Mouse (Mus musculus): ENCODE measurements at regions not wholly inside any gene's neighbourhood (a gene's known extent, or its start where the extent isn't known, plus 50 kb on each side); places are given as distances from the start of the nearest gene placed in this dataset.

DNA sequence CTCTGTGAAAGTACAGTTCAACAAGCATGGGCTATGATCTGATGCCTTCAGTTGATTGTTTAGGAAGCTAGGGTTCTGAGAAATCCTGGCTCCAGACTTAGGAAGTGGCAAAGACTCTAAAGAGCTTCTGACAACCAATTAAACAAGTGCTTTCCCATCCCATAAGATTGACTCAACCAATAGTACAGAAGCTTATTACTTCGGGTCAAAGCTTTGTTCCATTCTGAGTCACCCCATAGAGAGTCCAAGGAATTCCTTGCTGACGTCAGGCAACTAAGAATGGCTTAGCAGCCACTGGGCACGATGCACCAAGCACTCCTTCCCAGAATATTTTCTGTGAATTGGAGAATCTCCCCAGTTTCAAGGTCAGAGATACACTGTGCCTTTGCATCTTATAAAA, 59.0 kb upstream of the Ntm start:
- no peak for DNase-seq

DNA sequence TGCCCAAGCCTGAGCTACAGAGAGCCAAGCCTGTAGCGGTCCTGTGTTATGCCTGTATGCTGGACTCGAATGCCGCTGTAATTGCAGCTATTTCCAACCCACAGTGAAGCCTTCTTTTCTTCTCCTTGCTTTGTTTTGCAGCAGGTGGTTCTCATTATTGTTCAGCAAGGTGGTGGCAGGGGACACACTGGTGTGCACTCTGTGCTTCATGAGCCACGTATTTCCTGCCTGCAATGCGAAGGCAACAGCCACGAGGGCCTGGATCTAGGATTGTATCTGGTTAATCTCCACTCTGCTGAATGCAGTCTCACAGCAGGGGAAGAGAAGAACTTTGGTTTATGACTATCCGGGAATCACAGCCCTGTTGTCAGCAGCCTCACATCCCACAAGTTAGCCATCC, 62.3 kb upstream of the Ntm start:
- peak; percentile 55 for DNase-seq

DNA sequence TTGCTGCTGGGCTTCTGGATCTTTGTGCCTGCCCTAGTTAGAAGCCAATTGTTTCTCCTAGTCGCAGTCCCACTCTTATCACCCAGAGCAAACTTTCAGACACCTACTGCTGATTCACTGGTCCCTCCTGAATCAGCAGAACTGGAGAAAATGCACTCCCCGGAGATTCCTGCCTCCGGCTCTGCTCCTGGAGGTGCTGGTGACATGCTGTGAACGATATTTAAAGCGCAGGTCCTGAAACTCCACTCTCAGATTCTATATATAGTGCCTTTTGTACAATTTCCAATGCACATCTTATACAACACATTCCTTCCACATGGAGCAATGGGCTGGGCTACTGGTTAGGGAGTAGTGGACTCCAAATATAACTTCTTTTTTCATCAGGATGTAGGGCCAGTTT, 64.0 kb upstream of the Ntm start:
- no peak for DNase-seq

DNA sequence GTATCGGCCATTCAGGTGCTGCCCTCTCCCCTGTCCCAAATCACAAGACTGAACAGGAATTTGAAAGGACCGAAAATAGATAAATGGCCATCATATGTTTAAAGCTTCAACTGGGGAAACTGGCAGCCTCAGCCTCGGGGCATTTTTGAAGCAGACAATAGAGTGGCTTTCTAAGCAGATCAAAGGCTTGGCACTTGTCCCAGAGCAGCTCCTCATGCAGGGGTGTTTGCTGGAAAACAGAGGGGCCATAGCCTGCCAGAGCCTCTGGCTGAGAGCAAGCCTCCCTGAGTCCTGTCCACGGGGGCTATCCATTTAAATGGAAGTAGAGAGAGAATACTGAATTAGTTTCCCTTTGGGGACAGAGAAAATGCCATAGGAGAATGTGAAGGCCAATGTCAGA, 77.5 kb upstream of the Ntm start:
- peak; percentile 40 for DNase-seq

DNA sequence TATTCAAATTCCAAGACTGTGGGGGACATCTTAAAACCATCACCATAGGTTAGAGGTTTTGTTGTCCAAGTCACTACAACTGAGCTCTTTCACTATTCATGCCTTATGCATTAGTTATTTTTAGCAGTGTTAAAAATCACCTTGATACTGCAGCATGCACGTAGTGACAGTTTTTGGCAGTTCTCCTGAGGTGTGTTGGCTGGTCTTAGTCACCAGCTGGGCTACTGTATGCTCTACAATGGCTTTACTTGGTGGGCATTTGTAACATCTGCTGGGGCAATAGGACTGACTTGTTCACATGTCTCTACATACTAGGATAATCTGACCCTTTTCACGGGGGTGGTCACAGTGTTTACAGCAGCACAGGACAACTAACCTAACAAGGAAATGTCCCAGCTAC, 101.6 kb upstream of the Ntm start:
- no peak for DNase-seq

DNA sequence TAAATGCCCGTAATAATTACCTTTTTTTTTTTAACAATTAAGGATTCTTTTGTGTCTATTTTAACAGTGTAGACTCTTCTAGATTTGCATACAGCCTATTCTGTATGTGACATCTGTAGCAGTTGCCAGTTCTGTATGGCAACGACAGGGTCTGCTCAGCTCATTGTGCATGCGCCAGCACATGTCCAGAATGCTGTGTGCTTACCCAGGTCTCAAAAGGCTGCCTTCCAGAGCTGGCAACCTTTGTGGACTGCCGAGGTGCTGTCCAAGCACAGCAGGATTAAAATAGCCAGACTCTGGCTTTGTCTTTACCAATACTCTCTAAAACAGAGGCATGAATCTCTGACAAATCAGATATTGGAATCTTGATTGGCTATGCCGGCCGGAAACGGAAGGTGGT, 105.0 kb upstream of the Ntm start:
- DNase-seq: no peak

DNA sequence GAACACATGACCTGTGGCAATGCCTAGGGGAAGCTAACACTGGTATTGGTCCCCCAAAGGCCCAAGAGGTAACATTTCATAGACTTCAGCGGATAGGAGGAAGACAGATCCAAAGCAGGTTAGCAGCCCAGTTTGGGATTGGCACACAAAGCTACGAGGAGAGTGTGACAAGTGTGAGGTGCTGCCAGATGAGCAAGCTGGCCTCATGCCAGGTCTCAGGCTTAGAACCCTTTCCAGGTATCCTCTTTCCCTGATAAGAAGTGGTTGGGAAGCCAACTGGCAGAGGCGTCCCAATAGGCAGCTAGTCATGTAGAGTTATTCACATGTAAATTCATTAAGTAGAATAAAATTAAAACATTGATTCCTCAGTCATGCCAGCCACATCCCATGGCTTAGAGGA, 112.3 kb upstream of the Ntm start:
- DNase-seq: no peak

DNA sequence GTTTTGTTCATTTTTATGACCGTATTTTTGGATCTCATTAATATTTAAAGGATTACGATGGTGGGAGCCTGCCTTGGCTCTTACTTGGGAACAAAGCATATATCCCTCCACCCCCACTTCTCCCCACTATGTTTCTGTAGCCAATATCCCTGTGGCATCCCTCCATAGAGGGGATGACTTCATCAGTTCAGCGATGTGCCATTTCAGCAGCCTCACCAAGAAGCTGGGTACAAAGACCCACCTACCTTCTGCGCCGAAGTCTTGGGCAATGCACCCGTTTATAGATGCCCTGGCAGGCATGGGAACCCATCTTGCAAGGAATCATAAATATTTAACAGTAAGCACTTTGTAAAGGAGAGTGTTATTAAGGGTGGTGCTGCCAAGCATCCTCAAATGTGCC, 113.1 kb upstream of the Ntm start:
- no peak for DNase-seq

DNA sequence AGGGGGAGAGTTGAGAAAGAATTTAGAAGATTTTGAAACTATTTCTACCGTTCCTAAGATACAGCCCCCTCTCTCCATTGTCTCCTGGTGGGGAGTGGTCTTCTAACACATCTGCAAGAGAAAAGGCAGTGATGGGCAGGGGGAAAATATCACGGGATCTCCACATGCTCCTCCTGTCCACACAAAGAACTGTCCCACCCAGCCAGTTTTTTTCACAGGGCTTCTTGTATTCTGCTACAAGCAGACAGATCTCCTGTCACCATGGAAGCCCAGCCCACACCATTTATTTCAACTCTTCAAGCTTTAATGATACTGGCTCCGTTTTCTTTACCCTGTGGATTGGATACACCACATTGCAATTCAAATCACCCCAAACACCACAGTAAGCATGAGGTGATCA, 113.5 kb upstream of the Ntm start:
- DNase-seq: no peak

DNA sequence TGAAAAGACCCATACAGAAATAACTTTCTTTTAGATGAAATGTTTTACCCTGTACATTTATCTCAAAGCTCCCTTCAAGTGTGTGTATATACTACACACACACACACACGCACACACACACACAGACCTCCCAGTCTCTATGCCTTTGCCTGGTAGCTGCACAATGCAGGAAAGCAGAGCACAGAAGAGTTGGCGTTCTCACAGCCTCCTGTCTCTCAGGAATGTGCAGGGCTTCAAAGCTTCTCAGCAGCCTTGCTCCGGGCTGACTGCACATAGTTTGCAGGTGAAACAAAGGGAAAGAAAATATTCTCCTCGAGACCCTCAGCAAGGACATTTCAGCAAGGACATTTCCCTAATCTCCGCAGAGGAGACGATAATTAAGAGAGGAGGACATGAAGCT, 139.0 kb upstream of the Ntm start:
- DNase-seq: no peak

DNA sequence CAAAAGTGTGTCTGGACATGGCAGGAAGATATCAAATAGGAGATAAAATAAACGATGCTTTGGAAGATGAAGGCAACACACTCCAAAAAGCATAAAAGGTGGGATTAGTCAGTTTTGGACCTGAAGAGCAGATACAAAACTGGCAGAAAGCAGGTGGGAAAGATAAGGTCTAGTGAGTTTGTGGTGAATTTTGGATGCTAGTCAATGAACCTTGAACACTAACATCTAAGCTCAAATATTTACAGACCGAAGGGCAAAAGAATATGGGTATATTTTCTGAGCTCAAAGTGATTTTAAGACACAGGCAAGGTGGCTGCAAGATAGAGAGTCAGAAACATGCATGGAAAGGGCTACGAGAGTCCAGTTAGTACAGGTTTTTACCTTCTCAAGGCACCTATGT, 159.4 kb upstream of the Ntm start:
- DNase-seq: no peak

DNA sequence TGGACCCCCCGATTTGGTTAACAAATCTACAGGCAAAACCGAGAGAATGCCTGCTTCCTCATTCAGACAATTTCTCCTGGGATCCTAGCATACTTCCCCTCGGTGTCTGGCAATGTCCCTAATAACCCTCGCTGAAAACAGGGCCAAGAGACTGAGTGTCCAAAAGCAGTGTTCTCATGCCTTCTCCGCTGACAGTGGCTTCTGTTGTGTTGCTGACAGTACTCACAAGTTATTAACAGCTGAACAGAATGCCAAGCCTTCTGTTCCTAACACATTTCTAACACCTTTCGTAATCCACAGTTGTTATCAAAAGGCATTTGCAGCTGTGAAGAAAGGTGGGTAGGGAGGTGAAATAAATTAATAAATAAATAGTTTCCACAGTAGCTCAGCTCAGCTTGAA, 166.2 kb upstream of the Ntm start:
- no peak for DNase-seq

DNA sequence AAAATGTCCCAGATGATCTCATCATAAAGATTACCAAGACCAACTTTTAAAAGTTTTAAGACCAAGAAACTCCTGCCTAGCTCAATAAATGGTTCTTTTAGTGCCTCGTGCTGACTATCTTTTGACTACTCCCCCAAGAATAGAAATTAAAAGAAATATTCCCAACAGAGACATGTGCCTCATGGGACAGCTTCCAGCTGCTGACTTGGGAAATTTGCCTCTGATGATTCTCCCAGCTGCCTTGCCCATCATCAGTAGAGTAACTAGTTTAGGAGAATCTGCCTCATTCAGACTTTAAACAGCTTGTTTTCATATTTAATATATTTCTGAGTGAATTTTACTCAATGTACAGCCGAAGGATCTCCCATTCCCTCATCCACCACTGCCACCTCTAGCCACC, 168.7 kb upstream of the Ntm start:
- DNase-seq: no peak

DNA sequence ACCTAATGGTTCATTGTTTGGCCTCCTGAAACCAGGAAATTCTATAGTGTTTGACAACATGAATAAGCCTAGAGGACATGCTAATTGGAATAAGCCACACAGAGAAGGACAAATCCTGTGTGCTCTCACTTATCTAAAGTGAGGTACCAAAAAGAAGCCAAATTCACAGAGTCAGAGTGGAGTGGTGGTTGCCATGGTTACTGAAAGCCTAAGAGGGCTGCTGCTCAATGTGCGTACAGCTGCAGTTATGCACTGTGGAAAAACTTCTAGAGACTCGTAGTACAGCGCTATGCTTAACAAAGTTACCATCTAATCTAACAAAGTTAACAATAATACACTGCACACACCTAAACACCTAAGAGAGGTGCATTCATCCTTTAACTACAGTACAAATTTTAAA, 171.4 kb upstream of the Ntm start:
- DNase-seq: peak; percentile 42

DNA sequence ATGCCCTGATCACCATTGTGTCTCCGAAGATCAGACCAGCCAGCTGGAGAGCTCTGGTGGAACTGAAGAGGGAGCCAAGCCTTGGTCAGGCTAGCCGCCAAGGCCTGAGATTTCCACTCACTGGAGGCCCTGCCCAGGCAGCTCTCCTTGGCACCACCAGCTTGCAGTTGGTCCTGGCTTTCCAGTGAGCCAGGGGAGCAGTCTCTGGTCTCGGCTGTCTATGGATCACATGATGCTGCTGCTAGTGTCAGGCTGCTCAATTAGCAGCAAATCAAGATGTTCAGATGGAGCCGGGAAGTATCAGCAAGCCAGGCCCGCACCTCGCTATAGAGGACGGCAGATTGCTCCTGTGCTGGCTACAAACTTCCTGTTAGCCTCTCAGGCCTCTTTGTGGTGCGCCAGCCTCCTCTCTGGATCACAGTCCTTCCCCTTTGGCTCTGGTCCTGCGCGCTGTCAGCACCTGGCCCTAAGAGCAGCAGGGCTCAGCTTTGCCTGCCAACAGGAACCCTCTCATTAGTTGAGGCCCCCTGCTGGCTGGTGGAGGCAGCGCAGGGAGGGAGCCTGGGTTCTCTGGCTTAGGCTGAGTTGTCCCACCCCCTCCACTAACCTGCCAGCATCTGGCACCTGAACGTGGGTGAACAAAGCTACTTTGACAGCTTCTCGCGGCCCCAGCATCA, 174.8 kb upstream of the Ntm start:
- peak; percentile 84 for DNase-seq

DNA sequence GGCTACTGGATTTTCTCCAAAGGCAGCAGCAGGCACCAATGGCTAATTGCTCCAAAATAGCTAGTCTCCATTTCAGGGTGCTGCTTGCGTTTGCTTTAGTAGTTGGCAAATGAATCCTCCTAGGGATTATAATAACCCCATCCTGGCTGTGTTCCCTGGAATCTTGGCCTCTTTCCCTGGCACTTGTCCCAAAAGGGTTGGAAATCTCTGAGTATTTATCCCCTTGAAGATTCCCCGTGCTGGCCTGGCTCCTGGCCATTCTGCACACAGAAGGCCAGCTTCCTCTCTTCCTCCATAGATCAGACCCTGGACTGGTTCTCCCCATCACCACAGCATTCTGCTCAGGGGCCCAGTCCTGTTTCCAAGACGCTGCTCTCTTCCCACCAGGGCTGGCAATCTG, 177.2 kb upstream of the Ntm start:
- DNase-seq: no peak

DNA sequence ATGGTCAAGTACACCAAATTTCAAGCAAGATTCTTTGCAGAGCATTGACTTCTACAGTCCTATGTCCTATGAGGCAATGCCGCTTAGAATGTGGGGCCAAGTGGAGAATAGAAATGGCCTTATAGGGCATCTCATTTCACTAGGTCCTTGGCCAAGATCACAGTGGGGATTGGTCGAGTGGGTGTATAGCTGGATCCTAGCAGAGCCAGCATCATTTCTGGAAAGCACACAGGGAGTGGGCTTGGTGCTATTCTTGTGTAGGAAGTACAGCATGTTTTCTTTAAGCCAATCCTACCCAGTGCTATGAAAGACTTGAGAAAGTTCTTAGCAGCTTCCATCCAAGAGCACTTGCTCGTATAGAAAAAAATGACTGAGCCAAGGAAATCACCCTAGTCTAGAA, 178.2 kb upstream of the Ntm start:
- DNase-seq: no peak

DNA sequence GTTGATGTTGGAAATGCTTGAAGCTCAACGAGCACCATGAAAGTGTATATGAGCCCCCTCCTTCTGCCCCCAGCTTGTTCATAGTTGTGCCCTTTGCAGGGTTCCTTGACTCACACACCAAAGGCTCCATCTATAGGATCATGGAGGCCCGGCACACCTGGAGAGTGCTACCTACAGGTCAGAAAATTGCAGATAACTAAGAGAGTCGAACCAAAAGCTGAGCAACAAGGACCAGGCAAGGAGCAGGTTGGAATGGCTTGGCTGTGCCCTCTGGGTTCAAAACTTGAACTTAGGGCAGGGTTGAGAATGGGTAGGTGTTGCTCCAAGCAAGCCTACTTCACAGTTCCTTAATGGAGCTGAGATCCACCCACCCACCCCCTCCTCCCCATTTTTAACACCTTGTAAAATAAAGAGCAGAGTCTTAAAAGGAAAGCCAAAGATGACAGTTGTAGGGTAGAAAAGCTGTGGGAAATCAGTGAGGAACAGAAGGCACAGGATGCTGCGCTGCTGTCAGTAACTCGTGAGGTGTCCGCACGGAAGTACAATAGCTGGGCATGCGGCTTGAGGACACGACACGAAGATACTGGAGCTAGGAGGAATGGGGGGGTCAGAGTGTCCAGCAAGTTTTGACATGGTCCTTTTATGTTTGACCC, 180.0 kb upstream of the Ntm start:
- no peak for DNase-seq

DNA sequence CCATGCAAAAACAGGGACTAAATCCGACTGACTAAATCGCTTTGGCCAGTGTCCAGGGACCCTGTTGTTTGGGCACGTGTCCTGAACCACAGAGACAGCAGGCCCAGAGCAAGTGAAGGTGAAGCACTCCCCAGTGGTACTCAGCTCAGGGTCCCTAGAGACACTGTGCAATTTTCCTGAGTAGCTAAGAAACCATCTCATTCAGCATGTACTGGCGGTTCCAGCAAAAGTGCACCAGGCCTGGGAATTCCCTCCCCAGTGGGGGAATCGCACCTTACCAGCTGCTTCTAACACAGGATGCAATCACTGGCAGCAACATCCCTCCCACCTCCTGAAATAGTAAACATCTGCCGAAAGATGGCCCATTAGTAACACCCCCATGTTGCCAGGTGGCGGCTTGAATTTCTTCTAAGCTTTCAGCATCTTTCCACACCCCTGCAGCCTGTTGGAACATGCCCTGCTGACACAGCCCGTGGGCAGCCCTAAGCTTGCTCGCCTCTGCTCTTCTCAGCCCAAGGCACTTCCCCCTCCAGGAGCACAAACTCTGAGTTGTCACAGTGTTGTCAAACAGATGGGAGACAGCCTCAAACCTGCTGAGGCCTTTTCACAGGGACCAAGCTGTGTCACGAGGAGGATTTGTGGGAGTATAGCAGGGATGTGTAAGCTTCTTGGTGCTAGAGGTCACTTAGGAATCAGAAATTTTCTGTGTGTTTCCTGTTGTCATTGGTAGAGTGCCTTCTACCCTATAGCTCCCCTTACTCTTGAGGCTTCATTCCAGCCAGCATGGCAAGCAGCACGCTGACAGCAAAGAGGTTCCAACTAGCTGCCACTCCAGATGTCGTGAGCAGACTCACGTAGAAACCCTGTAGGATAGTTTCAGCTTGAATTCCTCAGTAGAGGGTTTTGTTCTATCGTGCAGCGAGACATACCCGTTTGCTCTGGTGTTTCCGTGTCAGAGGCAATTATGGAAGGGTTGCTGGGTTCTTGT, 186.8 kb upstream of the Ntm start:
- peak; percentile 48 for DNase-seq

DNA sequence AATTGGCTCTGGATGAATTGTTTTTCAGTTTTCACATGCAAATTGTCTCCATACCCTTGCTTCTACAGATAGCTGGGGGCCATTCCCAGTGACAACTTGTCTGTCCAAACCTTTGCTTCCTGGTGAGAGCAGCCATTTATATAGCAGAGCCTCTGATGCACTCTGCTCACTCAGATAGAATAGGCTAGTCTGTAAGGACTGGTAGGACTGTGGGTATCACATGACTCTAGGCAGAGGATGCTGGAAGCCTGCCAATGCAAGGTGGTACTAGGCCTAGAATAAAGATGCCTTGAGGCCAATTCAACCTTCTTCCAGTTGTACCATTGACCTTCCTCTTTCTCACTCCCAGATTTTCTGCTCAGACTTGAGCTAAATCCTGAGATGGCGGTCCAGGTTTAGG, 188.2 kb upstream of the Ntm start:
- no peak for DNase-seq

DNA sequence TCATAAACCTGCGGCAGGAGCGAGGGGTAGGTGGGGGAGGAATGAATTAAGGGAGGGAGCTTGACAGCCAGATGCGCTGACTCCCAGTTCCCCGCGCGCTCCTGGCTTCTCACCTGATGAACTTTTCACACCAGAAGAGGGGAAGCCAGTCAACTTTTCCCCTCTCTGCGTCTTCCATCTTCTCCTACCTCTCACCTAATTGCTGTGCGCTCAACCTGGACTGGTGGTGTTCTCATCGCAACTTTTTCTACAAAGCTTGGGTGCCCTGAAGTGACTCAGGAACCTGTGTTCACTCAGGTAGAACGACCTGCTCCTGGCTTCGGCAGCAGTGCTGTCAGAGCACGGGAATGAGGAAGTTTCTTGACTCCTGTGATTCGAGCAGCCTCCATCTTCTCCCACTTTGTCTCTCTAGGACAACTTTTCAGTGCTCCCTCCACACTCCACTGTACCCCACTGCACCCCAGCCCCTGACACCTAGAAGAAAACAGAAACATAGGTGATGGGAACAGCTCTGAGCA, 203.4 kb upstream of the Ntm start:
- DNase-seq: no peak

DNA sequence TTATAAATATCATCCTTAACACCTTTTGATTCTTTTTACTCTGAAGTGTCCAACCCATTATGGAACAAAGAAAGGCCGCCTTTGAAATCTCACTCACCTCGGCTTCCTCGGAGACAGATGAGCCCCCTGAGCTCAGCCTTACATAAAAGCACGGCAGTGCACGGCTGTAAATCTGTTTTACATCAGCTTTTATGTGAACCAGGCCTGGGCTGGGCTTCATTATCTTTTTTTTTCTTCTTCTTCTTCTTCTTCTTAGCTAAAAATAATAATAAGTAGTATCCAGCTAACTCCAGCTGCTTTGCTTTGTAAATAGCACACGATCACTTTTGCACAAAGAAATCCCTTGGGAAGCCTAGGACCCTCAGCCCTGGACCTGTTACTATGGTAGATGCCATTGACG, 204.3 kb upstream of the Ntm start:
- peak; percentile 63 for DNase-seq

DNA sequence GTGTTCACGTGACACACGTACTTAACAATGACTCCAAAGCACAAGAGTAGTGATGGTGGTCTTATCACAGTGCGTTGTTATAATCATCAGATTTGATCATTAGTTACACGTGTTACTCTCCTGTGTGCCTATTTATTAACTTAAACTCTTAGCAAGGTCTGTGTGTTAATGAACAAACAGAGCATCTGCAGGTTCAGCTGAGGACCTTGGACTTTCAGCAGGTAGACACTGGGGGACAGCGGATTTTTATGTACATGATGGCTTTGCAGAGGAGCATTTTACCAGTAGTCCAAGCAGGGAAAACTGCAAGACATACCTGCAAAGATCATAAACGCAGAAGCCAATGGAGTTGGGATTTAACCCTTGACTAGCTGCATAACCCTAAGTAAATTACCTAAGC, 211.7 kb upstream of the Ntm start:
- no peak for DNase-seq

DNA sequence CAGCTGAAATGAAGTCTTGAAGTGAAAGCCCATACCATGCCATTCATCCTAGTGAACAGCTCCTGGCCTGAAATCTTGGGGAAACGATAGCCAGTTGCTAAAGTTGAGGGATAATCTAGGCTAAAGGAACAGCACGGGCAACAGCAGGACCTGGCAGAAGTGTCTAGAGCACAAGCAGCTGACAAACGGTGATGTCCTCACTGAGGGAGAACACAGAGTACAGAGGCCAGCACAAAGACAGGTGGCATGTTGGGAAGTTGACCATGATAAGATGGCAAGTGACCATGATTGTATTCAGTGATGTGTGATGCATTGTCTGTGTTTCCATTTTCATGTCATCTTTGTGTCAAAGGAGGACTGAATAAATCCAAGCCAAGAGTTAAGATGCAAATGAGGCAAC, 212.4 kb upstream of the Ntm start:
- DNase-seq: no peak
